Mouse (Mus musculus): ENCODE measurements around the gene Cep41. TPM values are rescaled to one million over a fixed set of nuclear protein-coding genes. Genes with fewer than 3 reads are reported as not detected.
A peak's percentile ranks its signal among the peaks of the same experiment; 100 is the strongest.

The Cep41 gene
- 2.9 and 3.4 TPM in 2 replicates for polyA plus RNA-seq (2012; rRNA removed)

DNA sequence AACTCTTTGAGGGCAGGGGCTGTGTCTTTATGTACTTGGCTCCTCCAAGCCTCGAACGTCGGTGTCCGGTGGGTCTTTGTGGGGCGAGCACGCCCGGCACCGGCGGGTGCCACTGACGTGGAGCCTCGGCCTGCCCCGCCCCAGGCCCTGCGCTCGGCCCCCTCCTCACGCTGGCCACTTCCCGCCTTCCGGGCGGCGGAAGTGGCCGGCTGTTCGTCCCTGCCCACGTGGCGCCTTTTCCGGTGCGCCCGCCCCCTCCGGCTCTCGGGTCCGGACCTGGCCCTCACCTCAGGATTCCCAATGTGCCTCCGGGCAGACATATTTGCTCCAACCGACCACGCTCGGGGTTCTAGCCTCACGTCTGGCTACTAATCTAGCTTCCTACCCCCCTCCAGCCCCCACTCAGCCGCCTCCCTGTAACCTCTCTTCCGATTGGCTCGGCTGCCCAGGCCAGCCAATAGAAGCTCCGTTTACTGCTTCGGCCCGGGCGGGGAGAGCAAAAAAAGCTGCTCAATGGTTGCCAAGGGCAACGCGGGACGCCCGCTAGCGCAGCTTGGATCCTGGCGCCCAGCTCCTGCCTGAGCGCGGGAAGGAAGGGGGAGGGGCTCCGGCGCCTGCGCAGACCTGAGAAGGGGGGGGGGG lies at the start of gene Cep41:
Cep41 (minus strand) TSS at position 400 of the 642 bp plus-strand sequence.
- peak; percentile 78 for DNase-seq (ENCODE audit: low read depth, low spot score)
- under 1% methylated on average over 52 of the region's 52 CpGs for WGBS

DNA sequence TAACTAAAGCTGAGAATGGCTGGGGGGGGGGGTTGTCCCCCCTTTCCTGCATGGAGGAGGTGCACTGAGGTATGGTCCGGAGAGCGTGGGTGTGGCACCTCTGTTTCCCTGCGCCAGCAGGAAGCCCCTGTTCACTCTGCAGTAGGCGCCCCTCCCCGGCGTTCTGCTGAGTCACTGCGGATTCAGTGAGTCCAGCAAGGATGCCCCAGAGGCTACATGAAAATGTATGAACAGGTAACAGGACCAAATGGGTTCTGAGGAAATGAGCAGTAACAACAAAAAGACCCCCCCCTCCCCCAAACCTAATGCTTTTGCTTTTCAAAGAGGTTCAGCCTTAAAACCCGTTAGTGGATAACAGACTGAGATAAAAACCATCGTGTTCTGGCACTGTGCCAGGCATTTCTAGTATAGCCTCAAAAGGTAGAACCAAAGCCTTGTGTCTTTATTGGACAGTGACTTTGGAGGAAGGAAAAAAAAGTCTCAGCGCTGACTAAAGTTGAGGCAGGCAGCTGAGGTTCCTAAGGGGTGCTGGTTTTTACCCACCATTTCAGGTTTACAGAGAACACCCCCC lies 45.7 kb upstream of the Cep41 start:
- DNase-seq (ENCODE audit: low read depth, low spot score): no peak
- 49% methylated on average over 10 of the region's 10 CpGs for WGBS

DNA sequence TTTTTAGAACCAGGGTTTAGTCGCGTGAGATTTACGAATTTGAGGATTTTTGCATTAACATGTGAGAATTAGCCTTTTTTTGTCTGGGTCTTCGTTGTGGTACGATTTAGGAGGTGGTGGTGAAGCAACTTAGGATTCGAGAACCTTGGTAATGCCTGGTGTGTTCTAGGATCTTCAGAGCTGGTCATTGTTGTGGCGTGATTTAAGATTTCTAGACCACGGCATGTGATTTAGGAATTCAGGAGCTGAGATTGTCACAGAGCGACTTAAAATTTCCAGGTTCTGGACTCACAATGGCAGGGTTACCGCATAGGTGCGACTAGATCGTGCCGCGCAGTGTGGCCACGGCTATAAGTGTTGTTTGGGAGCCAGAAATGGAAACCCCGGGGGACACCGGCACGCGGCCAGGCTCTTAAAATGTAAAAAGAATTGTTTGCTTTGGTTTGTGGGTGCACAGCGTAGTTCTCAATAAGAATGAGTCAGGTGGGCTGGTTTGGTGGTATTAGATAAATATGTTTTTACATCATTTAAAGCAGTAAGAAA lies 45.0 kb upstream of the Cep41 start:
- WGBS: 50% methylated on average over 20 of the region's 20 CpGs
- DNase-seq (ENCODE audit: low read depth, low spot score): no peak

DNA sequence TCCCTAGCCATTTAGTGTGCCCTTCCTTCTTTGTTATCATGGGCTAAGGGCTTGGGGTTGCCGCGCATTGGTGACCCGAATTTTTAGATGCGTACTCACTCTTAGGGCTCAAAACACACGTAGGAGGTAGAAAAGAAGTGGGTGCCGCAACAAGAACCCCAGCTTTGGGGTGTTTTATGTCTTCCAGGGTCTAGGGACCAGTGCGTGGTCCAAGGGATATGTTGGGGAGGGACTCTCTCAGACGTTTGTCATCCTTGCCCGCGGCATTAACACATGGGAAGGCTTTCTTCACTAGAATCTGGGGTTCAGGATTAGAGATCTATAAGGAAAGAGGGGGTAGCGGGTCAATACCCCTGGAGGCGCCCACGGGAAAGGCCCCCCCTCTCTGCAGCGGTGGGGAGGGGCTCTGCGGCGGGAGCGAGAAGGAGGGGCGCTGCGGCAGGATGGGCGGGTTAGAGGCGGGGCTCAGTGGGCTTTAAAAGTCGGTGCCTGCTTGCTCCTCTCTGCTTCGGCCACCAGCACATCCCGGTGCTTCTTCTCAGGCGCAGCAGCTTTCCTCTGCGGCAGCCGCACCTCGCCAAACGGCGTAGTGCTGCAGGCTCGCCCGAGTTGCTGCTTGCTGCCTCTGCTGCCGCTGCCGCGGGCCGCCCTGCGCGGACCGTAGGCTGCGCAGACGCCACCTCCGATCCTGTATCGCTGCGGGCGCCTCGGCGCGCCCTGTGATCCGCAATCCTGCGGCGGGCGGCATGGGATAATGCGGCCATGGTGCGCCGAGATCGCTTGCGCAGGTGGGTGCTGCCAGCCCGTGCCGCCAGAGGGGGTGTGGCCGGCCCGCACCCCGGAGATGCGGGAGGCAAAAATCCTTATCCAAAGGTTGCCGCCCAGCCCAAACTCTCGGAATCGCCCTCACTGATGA lies 44.3 kb upstream of the Cep41 start:
- 50% methylated on average over 66 of the region's 66 CpGs for WGBS
- no peak for DNase-seq (ENCODE audit: low read depth, low spot score)

DNA sequence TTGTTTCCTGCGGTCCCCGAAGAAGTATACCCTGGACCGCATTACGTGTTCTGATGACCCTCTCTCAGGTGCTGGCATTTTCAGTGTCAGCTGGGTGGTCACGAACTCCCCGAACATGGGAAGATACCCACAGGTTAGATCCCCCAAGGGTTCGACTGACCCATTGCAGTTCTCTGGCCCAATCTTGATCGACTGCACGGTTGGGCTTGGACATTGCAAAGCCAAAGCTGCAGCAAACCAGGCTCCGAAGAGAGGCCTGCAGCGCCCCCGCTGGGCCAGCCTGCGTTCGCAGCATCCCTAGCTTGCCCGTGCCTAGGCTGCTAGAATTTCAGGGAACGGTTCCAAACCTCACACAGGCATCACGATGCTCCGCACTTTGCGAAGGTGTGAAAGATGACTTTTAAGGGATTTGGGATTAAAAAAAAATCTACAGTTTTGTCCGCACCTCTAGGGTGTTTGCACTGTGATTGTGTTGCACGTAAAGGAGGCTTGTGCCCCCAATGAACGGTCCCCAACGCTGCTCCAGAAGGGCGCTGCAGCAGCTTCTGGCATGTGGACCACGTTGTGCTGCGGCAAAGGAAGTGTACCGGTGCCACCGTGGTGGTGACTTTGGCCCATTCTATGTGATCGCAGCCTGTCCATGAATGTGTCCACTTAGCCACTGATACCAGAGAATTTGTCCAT lies 43.5 kb upstream of the Cep41 start:
- DNase-seq (ENCODE audit: low read depth, low spot score): no peak
- 51% methylated on average over 29 of the region's 29 CpGs for WGBS

DNA sequence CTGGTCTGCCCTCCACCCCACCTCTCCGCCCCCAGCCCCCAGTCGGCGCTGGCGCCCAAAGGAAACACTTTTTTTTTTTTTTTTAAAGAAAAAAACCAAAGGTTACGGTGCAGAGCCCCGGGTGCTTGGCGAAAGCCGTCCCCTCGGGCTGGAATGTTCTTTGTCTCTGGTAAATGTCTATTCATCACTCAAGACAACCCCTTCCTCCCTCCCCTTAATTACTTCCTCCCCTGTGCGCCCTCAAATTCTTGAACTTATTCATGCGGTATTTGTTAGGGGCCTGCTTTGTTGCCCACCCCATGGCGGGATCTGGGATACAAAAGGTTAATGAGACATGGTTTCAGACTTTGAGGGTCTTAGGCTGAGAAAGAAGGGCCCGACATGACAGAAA lies 42.8 kb upstream of the Cep41 start:
- 57% methylated on average over 13 of the region's 13 CpGs for WGBS
- no peak for DNase-seq (ENCODE audit: low read depth, low spot score)

DNA sequence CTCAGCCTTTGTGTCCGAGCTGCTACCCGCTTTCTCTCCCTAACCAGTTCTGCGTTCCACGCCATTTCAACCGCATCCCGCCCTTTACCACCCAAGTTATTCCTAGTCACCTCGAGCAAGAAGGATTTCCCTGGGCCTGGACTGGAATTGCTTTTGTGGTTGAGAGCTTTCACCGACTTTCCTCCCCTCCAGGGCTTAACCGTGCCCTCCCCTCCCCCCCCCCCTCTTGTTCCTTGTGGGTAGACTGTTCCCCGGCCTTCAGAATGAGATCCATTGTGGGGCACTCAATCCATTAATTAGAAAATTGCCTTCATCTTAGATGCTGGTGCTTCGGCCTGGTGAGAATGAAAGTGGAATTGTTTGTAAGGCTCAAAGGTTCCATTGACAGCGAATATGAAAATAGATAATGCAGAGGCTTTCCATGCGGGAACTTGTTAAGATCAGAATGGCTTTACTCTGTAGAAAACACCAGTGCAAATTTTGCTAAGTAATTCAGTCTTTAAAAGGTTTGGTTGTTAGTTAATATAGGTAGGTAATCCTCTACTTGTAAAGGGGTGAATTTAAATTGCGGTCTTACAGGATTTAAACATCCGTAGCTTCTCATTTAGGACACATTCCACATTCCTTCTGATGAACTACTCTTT lies 42.3 kb upstream of the Cep41 start:
- WGBS: 62% methylated on average over 15 of the region's 15 CpGs
- DNase-seq (ENCODE audit: low read depth, low spot score): no peak

DNA sequence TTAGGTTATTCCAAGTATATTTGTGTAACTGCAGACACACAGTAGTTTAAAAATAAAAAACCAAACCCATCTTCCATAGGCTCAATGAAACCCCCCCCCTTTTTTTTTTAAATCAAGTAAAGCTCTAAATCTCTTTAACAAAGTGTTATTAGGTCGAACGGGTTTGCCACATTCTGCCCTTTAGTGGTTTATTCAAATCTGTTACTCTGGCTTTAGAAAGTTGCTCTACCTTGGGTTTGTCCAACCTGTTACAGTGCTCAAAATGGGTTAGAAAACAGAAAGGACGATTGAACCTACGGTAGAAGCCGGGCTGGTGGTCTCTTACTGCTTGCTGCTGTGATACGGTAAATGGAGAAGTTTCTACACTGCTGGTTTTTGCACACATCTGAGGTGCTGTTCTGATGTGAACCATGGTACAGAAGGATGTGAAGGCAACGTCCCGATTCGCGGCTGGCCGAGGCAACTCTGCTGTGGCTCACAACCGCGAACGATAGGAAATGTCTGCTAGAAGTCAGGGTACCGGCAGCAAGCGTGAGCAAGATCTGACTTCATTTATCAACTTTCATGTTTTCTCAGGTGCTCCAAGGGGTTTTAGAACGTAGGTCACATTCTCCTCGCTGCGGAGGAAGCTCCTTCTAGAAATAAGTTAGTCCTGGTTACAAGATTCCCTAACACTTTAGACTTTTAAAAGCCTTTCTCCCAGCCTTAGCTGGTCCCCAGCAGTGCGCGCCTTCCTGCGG lies 41.6 kb upstream of the Cep41 start:
- DNase-seq (ENCODE audit: low read depth, low spot score): no peak
- 64% methylated on average over 22 of the region's 22 CpGs for WGBS

DNA sequence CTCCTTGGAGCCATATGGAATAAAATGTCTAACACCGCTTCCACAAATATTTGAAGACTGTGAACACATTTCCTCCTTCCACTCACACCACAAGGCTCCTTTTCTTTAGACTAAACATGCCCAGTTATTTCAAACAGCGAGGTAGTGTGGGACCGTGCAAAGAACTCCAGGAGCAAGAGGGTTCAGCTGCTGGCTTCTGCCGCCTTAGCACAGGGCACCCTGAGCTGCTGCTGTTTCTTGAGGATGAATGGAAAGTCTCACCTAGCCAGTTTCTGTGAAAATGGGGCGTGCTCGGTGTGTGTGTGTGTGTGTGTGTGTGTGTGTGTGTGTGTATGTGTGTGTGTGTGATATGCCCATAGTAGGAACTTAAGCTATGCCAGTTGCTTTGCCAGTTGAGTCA lies 40.9 kb upstream of the Cep41 start:
- WGBS: 74% methylated on average over 6 of the region's 6 CpGs
- no peak for DNase-seq (ENCODE audit: low read depth, low spot score)

DNA sequence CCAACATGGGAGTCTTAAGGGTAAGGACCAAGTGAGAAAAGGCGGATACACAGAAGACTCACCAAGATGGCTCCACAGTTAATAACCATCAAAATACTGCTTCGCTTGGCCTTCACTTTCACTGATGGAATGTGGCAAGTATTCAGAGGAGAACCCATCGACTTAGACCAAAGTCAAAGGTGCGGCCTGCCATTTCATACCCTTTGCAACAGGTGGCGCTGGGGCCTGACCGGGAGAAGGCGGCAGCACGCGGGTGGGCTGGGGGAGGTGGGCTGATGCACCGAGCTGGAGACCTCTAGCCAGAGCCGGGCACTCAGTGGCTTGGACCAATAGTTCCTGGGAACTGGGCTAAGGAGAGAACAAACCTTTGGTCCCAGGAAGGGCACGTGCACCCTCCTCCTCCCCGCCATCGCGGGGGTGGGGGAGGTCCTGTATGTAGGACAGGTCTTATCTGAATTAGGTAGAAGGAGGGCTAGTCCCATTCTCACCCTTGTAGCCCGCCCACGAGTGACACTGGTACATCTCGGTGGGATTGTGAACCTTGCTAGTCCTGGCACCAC lies 39.1 kb upstream of the Cep41 start:
- 60% methylated on average over 18 of the region's 18 CpGs for WGBS
- no peak for DNase-seq (ENCODE audit: low read depth, low spot score)

DNA sequence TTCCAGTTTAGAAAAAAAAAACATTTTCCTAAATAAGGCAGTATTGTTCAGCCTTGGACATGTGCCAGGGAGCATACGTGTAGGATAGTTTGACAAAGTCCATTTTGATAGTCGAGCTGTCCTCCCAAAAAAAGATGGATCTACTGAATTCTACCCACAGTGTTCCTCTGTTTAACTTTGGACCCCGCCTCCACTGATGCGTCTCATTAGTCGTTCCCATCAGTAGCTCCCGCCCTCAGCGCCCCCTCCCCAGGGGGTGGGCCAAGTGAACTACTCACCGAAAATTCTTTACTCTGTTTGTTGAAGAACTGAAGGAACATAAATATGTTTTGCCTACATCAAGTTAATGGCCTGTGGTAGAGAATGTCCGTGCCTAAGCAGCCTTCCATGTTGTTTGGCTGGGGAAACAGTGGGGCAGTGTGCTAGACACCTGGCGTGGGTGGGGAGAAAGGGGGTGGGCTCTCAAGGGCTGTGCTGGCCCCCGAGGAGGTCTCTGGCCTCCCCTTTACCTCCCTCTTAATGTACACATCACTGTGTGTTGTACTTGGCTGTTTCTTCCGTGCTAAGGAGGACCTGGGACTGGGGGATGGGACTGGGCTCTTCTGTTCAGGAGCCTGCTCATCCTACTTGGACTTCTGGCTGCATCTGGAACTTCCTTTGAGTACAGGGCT lies 36.9 kb upstream of the Cep41 start:
- 48% methylated on average over 12 of the region's 12 CpGs for WGBS
- no peak for DNase-seq (ENCODE audit: low read depth, low spot score)

DNA sequence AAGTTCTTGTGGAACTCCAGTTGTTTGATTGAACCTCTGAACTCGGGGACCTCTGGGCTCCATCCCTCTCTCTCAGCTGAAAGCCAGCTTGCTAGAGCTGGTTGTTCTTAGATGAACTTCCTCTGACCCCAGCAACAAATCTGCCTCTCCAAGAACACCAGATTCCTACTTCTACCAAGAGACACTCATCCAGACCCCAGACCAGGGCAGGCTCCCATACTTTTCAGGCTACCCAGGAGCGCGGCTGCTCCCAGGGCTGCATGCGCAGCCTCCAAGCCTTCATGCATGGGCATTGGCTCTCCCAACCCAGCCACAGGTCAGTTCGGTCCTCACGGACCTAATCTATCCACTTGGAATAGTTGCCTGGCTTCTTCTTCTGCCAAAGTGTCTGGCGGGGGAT lies 29.8 kb upstream of the Cep41 start, which contains the start of gene Mest:
Mest (plus strand) TSS at position 217 of the 400 bp plus-strand sequence.
- no peak for DNase-seq (ENCODE audit: low read depth, low spot score)
- 77% methylated on average over 7 of the region's 7 CpGs for WGBS

DNA sequence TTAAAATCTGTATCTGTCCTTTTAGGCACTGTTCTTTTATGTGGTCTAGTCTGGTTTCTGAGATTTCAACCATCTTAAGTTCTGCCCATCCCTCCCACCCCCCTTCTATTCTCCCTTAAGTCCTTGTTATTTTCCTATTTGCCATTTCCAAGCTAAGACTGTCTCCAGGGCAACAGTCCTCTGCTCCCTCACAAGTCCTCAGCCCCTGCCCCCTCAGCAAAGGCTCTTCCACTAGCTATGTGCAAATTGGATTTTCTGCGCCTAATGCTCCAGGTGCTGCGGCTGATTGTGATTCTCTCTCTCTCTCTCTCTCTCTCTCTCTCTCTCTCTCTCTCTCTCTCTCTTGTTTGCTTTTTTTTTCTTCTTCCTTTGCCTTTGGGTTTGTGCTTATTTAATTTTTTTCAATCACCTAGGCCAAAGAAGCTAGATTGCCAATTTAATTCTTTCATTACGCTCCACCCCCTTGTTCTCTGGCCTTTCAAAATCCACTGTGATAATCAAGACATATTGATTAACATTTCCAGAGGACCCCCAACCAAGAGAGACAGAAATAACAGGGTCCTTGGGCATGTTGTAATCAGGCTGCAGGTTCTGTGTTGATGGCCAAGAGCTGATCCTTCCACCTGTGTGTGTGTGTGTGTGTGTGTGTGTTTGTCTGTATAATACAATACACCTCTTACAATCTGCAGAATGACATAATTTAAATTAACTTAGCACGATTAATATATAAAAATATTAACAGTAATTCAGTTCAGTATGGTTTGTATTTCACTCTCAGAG lies 29.0 kb upstream of the Cep41 start:
- WGBS: 86% methylated on average over 4 of the region's 4 CpGs

DNA sequence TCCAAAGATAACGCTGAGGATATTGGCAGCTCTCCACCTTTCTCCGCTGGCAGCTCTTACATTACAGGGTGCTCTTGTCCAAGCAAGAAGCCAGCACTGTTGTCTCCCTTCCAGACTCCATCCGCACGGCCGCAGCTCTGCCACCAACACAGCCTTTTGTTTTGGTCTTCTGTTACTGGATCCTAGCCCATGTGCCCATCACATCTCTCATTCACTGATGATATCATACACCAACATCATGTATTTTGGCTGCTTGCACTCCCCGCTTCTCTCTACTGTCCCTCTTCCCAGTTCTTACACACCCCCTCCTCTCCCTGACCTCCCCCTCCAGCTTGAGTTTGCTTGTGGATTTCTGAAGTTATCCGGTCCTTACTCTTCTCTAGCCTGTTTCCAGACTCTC lies 23.2 kb upstream of the Cep41 start:
- DNase-seq (ENCODE audit: low read depth, low spot score): no peak

More for the DNA sequence above, 29.0 kb upstream of the Cep41 start:
- DNase-seq (ENCODE audit: low read depth, low spot score): no peak

DNA sequence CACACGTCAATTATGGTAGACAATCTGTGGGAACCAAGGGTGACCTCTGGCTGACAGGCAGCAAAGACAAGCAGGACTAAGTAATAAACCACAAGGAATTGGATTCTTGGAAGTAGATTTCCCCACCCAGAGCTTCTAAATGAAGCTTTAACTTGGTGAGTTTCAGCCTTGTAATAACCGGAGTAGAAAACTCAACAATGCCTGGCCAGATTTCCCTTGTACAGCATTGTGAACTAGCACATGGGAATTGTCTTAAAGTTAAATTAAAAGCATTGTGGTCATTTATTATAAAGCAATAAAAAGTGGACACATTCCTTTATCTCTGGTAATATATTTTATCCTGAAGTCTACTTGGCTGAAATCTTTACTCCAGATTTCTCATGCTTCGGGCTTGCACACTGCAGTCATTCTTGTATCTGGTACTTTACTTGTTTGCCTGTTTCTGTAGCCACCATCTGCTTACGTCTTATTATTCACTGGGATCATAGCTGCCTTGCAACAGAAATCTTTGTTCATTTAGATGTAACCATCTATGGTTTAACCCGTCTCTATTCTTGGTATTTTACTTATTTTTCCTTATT lies 21.4 kb upstream of the Cep41 start:
- no peak for DNase-seq (ENCODE audit: low read depth, low spot score)
- 66% methylated on average over 5 of the region's 5 CpGs for WGBS

More for the DNA sequence above, 23.2 kb upstream of the Cep41 start:
- 80% methylated on average over 7 of the region's 7 CpGs for WGBS

DNA sequence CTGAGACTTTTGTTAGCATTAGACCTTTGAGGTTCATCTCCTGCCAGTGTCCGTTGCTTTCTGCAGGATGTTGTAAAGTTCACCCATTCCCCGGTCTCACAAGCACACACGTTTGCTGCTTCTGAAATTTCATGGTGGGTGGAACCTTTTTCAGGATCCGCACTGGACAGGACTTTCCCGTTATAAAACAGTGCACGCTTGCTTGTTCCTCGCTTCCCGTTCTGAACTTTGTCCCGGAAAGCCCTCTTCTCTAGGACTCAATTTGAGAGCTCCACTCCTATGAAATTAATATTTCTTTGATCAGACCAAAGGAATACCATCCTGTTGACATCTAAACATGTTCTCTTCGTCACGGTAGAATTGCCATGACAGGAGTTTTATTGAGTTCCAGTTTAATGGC lies 20.3 kb upstream of the Cep41 start:
- 36% methylated on average over 11 of the region's 11 CpGs for WGBS
- DNase-seq (ENCODE audit: low read depth, low spot score): no peak

DNA sequence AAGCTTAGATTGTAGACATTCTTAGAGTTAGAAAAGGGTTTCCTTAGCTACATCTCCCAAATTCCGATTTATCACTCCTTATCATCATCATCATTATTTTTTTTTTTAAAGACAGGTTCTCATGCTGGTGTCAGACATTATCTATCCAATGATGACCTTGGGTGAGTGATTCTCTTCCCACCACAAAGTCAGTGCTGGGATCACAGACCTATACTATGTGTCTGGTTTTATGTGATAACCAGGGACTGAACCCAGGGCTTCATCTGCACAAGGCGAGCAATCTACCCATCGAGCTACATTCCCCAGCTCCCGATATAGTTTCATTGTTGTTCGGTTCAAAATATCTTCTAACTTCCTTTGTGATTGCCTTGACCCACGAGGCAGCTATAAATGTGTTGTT lies 19.9 kb upstream of the Cep41 start:
- 53% methylated on average over 6 of the region's 6 CpGs for WGBS
- DNase-seq (ENCODE audit: low read depth, low spot score): no peak
